ENCODE assay signal across 10 mouse cellular contexts in genomic region chr1:75511437-75512210, GRCm38 (mm10). TPM values are rescaled to one million over a fixed set of nuclear protein-coding genes. Genes with fewer than 3 reads are reported as not detected.
A peak's percentile ranks its signal among the peaks of the same experiment; 100 is the strongest.
DNase-seq lines count a peak whose midpoint lies in the region; ATAC-seq and TF ChIP-seq lines count a peak whose summit lies in the region.
"Had no signal": no experiment of that assay in that cellular context is flagged by ENCODE, and none has a peak within 500 bp of the region (broad histone marks: within the 10 kb centered on the region; RNA-seq: fewer than 3 reads in every experiment).

No protein-coding gene starts in this region.

- H3K9ac ChIP-seq in kidney, postnatal 0 days (ENCODE audit: low read depth, low read length), result no peak overlapping the region
- no peak overlapping the region for H3K9ac ChIP-seq in embryonic facial prominence, embryonic 11.5 days (replicated peaks; ENCODE audit: low read length)
- no peak overlapping the region for H3K9ac ChIP-seq in limb, embryonic 15.5 days
- H3K9ac ChIP-seq: midbrain, embryonic 15.5 days had no signal

- no peaks in the 10 kb centered on the region for H3K27me3 ChIP-seq in kidney, postnatal 0 days (ENCODE audit: insufficient read depth, low read length)
- H3K27me3 ChIP-seq in kidney, adult 2 months (replicated peaks; ENCODE audit: control insufficient read depth, insufficient read depth, low read length), result no peaks in the 10 kb centered on the region
- no peaks in the 10 kb centered on the region for H3K27me3 ChIP-seq in embryonic facial prominence, embryonic 11.5 days (ENCODE audit: control insufficient read depth, insufficient read depth, low read length)
- no peaks in the 10 kb centered on the region for H3K27me3 ChIP-seq in limb, embryonic 15.5 days

- no peak overlapping the region for H3K4me3 ChIP-seq in kidney, postnatal 0 days (replicated peaks; ENCODE audit: low read depth, low read length)
- no peak overlapping the region for H3K4me3 ChIP-seq in kidney, adult 2 months (ENCODE audit: insufficient read depth, low read depth, low read length)
- no peak overlapping the region for H3K4me3 ChIP-seq in embryonic facial prominence, embryonic 11.5 days (ENCODE audit: low read depth, low read length)
- no peak overlapping the region for H3K4me3 ChIP-seq in limb, embryonic 15.5 days
- H3K4me3 ChIP-seq: midbrain, embryonic 15.5 days had no signal

- no peaks in the 10 kb centered on the region for H3K36me3 ChIP-seq in kidney, postnatal 0 days (ENCODE audit: insufficient read depth, low read length)
- no peaks in the 10 kb centered on the region for H3K36me3 ChIP-seq in kidney, adult 2 months (ENCODE audit: control insufficient read depth, insufficient read depth, low read length)
- no peaks in the 10 kb centered on the region for H3K36me3 ChIP-seq in embryonic facial prominence, embryonic 11.5 days (replicated peaks; ENCODE audit: control insufficient read depth, insufficient read depth, low read depth, low read length)
- H3K36me3 ChIP-seq in limb, embryonic 15.5 days, result no peaks in the 10 kb centered on the region
- H3K36me3 ChIP-seq: midbrain, embryonic 15.5 days had no signal

- no peak for TF ChIP-seq CTCF in kidney, postnatal 0 days (IDR thresholded peaks at IDR 0.05; ENCODE audit: low read depth)
- TF ChIP-seq CTCF in kidney, adult 2 months (conservative IDR thresholded peaks at IDR 0.05; ENCODE audit: insufficient read depth, insufficient read length, low read depth, low read length), result no peak

- 58% methylated on average over 4 of the region's 4 CpGs for WGBS in kidney, postnatal 0 days
- 75% methylated on average over 4 of the region's 4 CpGs for WGBS in kidney, adult 2 months
- 48% methylated on average over 4 of the region's 4 CpGs for WGBS in embryonic facial prominence, embryonic 11.5 days
- 53% methylated on average over 4 of the region's 4 CpGs for WGBS in limb, embryonic 15.5 days

- peaks cover 6% of the 10 kb centered on the region; the same call in 1 of the 2 replicates for H3K4me1 ChIP-seq in kidney, postnatal 0 days (replicated peaks; ENCODE audit: insufficient read depth, low read length)
- no peaks in the 10 kb centered on the region for H3K4me1 ChIP-seq in kidney, adult 2 months (ENCODE audit: control insufficient read depth, insufficient read depth, low read length)
- H3K4me1 ChIP-seq in embryonic facial prominence, embryonic 11.5 days (ENCODE audit: control insufficient read depth, insufficient read depth, low read length), result no peaks in the 10 kb centered on the region
- peaks cover 22% of the 10 kb centered on the region for H3K4me1 ChIP-seq in limb, embryonic 15.5 days

- 0 out of 2 replicates have a peak overlapping the region, but pooled peaks have one; percentile 6 for H3K27ac ChIP-seq in kidney, postnatal 0 days
- no peak overlapping the region for H3K27ac ChIP-seq in kidney, adult 2 months (ENCODE audit: insufficient read depth, low read depth, low read length)
- no peak overlapping the region for H3K27ac ChIP-seq in embryonic facial prominence, embryonic 11.5 days (replicated peaks; ENCODE audit: low read depth, low read length)
- peak overlapping the region; percentile 47 for H3K27ac ChIP-seq in limb, embryonic 15.5 days
- H3K27ac ChIP-seq: midbrain, embryonic 15.5 days had no signal

- H3K9me3 ChIP-seq in kidney, postnatal 0 days (replicated peaks; ENCODE audit: low read length), result no peaks in the 10 kb centered on the region
- no peaks in the 10 kb centered on the region for H3K9me3 ChIP-seq in embryonic facial prominence, embryonic 11.5 days (replicated peaks; ENCODE audit: control insufficient read depth, low read length)
- H3K9me3 ChIP-seq in limb, embryonic 15.5 days, result no peaks in the 10 kb centered on the region
- H3K9me3 ChIP-seq: midbrain, embryonic 15.5 days had no signal

- TF ChIP-seq POLR2A in kidney, adult 2 months (IDR thresholded peaks at IDR 0.05; ENCODE audit: low read depth, low read length), result no peak

- peak; percentile 48 for DNase-seq in adrenal gland, postnatal 14 days
- DNase-seq in adrenal gland, postnatal 25 days, result no peak
- no peak for DNase-seq in kidney, postnatal 0 days (ENCODE audit: low spot score)
- no peak for DNase-seq in kidney, adult 2 months
- DNase-seq in embryonic facial prominence, embryonic 11.5 days (ENCODE audit: low spot score), result peak; percentile 44
- DNase-seq in frontal cortex, postnatal 14 days (ENCODE audit: low spot score in 2 of 2), result no peak
- no peak for DNase-seq in lung, postnatal 14 days

- no peak for ATAC-seq in kidney, postnatal 0 days (replicated peaks; ENCODE audit: low FRiP score, low read depth)
- ATAC-seq in embryonic facial prominence, embryonic 11.5 days (replicated peaks; ENCODE audit: insufficient number of reproducible peaks, low FRiP score, low TSS enrichment, low read depth), result no peak
- ATAC-seq in limb, embryonic 15.5 days (ENCODE audit: insufficient number of reproducible peaks, low FRiP score, low TSS enrichment, low read depth), result no peak
- ATAC-seq: midbrain, embryonic 15.5 days had no signal

- H3K4me2 ChIP-seq in kidney, postnatal 0 days (ENCODE audit: low read length), result no peak overlapping the region
- H3K4me2 ChIP-seq in embryonic facial prominence, embryonic 11.5 days (ENCODE audit: low read depth, low read length), result no peak overlapping the region
- no peak overlapping the region for H3K4me2 ChIP-seq in limb, embryonic 15.5 days
- H3K4me2 ChIP-seq: midbrain, embryonic 15.5 days had no signal

RNA-seq across cellular contexts. Expression of gene Inha, which starts 4.7 kb away (rescaled TPM):
- total RNA-seq in adrenal gland, postnatal 14 days (2021), result 85.9 and 116 TPM in 2 replicates
- 42.4 and 44.1 TPM in 2 replicates for total RNA-seq in adrenal gland, postnatal 25 days (2021)
- 2.8 and 3.5 TPM in 2 replicates for polyA plus RNA-seq in kidney, postnatal 0 days (2015; fragmentation: Nextera tagmentation; extraction: Ambion mirVana)
- polyA plus RNA-seq in kidney, adult 2 months (2012; rRNA removed), result 3.9 and 6.5 TPM in 2 replicates
- 1.5 and 1.9 TPM in 2 replicates for polyA plus RNA-seq in embryonic facial prominence, embryonic 11.5 days (2014; fragmentation: Nextera tagmentation; extraction: Ambion mirVana)
- 11.2 and 12.2 TPM in 2 replicates for polyA plus RNA-seq in limb, embryonic 15.5 days (2015; fragmentation: Nextera tagmentation; extraction: Ambion mirVana)
- total RNA-seq: liver, adult 2 months had no signal

RNA-seq across cellular contexts. Expression of gene Obsl1, which starts 5.4 kb away (rescaled TPM):
- 98.3 and 99.4 TPM in 2 replicates for total RNA-seq in adrenal gland, postnatal 14 days (2021)
- total RNA-seq in adrenal gland, postnatal 25 days (2021), result 83.1 and 107 TPM in 2 replicates
- polyA plus RNA-seq in kidney, postnatal 0 days (2015; fragmentation: Nextera tagmentation; extraction: Ambion mirVana), result 35.0 and 42.6 TPM in 2 replicates
- polyA plus RNA-seq in kidney, adult 2 months (2012; rRNA removed), result 6.4 and 8.9 TPM in 2 replicates
- 52.4 and 54.2 TPM in 2 replicates for polyA plus RNA-seq in embryonic facial prominence, embryonic 11.5 days (2014; fragmentation: Nextera tagmentation; extraction: Ambion mirVana)
- polyA plus RNA-seq in limb, embryonic 15.5 days (2015; fragmentation: Nextera tagmentation; extraction: Ambion mirVana), result 83.7 and 90.9 TPM in 2 replicates

RNA-seq across cellular contexts. Expression of gene Stk11ip, which starts 9.7 kb away (rescaled TPM):
- total RNA-seq in adrenal gland, postnatal 14 days (2021), result 15.4 and 21.7 TPM in 2 replicates
- total RNA-seq in adrenal gland, postnatal 25 days (2021), result 19.2 and 35.4 TPM in 2 replicates
- polyA plus RNA-seq in kidney, postnatal 0 days (2015; fragmentation: Nextera tagmentation; extraction: Ambion mirVana), result 14.9 and 15.0 TPM in 2 replicates
- 15.5 and 21.0 TPM in 2 replicates for polyA plus RNA-seq in kidney, adult 2 months (2012; rRNA removed)
- 11.4 and 14.2 TPM in 2 replicates for polyA plus RNA-seq in embryonic facial prominence, embryonic 11.5 days (2014; fragmentation: Nextera tagmentation; extraction: Ambion mirVana)
- 19.9 and 20.2 TPM in 2 replicates for polyA plus RNA-seq in limb, embryonic 15.5 days (2015; fragmentation: Nextera tagmentation; extraction: Ambion mirVana)

RNA-seq across cellular contexts. Expression of gene Tmem198, which starts 32.3 kb away (rescaled TPM):
- total RNA-seq in adrenal gland, postnatal 14 days (2021), result 2.9 and 3.3 TPM in 2 replicates
- 2.8 and 4.1 TPM in 2 replicates for total RNA-seq in adrenal gland, postnatal 25 days (2021)
- 0.61 and 1.3 TPM in 2 replicates for polyA plus RNA-seq in kidney, postnatal 0 days (2015; fragmentation: Nextera tagmentation; extraction: Ambion mirVana)
- 1.3 and 1.8 TPM in 2 replicates for polyA plus RNA-seq in kidney, adult 2 months (2012; rRNA removed)
- 0.98 and 1.6 TPM in 2 replicates for polyA plus RNA-seq in embryonic facial prominence, embryonic 11.5 days (2014; fragmentation: Nextera tagmentation; extraction: Ambion mirVana)
- polyA plus RNA-seq in limb, embryonic 15.5 days (2015; fragmentation: Nextera tagmentation; extraction: Ambion mirVana), result 0.74 and 0.79 TPM in 2 replicates

RNA-seq across cellular contexts. Expression of gene Chpf, which starts 32.5 kb away (rescaled TPM):
- total RNA-seq in adrenal gland, postnatal 14 days (2021), result 40.7 and 47.0 TPM in 2 replicates
- total RNA-seq in adrenal gland, postnatal 25 days (2021), result 46.9 and 50.1 TPM in 2 replicates
- polyA plus RNA-seq in kidney, postnatal 0 days (2015; fragmentation: Nextera tagmentation; extraction: Ambion mirVana), result 37.1 and 38.3 TPM in 2 replicates
- polyA plus RNA-seq in kidney, adult 2 months (2012; rRNA removed), result 31.6 and 51.9 TPM in 2 replicates
- 14.6 and 15.3 TPM in 2 replicates for polyA plus RNA-seq in embryonic facial prominence, embryonic 11.5 days (2014; fragmentation: Nextera tagmentation; extraction: Ambion mirVana)
- 51.7 and 58.8 TPM in 2 replicates for polyA plus RNA-seq in limb, embryonic 15.5 days (2015; fragmentation: Nextera tagmentation; extraction: Ambion mirVana)

Comparison
In these comparisons a context has a peak if more than half of its experiments do, and no peak if none do; other contexts are left out.
1. DNase-seq: peak in adrenal gland, postnatal 14 days (single experiment) and embryonic facial prominence, embryonic 11.5 days (single experiment); none in adrenal gland, postnatal 25 days (single experiment), kidney, postnatal 0 days (single experiment), kidney, adult 2 months (single experiment), frontal cortex, postnatal 14 days (0 of 2) and lung, postnatal 14 days (single experiment).
2. H3K27ac ChIP-seq: peak in kidney, postnatal 0 days (single experiment) and limb, embryonic 15.5 days (single experiment); none in kidney, adult 2 months (single experiment) and embryonic facial prominence, embryonic 11.5 days (single experiment).